In genomic region chr8:104564633-104565456, GRCm38 (mm10) we compare ENCODE assay signal across 8 mouse cellular contexts. TPM values are rescaled to one million over a fixed set of nuclear protein-coding genes. Genes with fewer than 3 reads are reported as not detected.
DNase-seq lines count a peak whose midpoint lies in the region; ATAC-seq lines count a peak whose summit lies in the region.

No protein-coding gene starts in this region.

- no peaks in the 10 kb centered on the region for H3K36me3 ChIP-seq in hindbrain, embryonic 16.5 days (ENCODE audit: control insufficient read depth, insufficient read depth, low read length)

- no peaks in the 10 kb centered on the region for H3K9me3 ChIP-seq in hindbrain, embryonic 16.5 days (ENCODE audit: control insufficient read depth, low read length)

- H3K27me3 ChIP-seq in hindbrain, embryonic 16.5 days (replicated peaks; ENCODE audit: control insufficient read depth, insufficient read depth, low read length), result no peaks in the 10 kb centered on the region

- WGBS in hindbrain, embryonic 16.5 days, result 19% methylated on average over 22 of the region's 22 CpGs

- peak; percentile 94 for DNase-seq in ZHBTc4 (ENCODE audit: low read depth, low spot score)
- peak; percentile 62 to 87 for DNase-seq in cerebellum, postnatal 4 days (ENCODE audit: low spot score in 2 of 2)
- DNase-seq in gastrocnemius, adult 18-20 months (ENCODE audit: low spot score), result peak; percentile 89
- DNase-seq in left cerebral cortex, adult 11 months (ENCODE audit: low spot score), result peak; percentile 82
- peak; percentile 81 to 88 for DNase-seq in lung, postnatal 4 days
- peak; percentile 92 for DNase-seq in retina, postnatal 7 days (ENCODE audit: low read depth, low spot score)
- peak; percentile 57 for DNase-seq in urinary bladder, adult 2 months (ENCODE audit: low spot score)

- no peaks in the 10 kb centered on the region for H3K4me1 ChIP-seq in hindbrain, embryonic 16.5 days (ENCODE audit: control insufficient read depth, insufficient read depth, low read depth, low read length)

- peak overlapping the region; percentile 4; the same call in 1 of the 2 replicates for H3K4me2 ChIP-seq in hindbrain, embryonic 16.5 days (ENCODE audit: low read length)

- H3K4me3 ChIP-seq in hindbrain, embryonic 16.5 days (ENCODE audit: low read length), result no peak overlapping the region

- peak; percentile 87 for ATAC-seq in hindbrain, embryonic 16.5 days

- no peak overlapping the region for H3K27ac ChIP-seq in hindbrain, embryonic 16.5 days (ENCODE audit: low read depth, low read length)

- H3K9ac ChIP-seq in hindbrain, embryonic 16.5 days (ENCODE audit: low read depth, low read length), result no peak overlapping the region

RNA-seq across cellular contexts. Expression of gene Pdp2, which starts 26.4 kb away (rescaled TPM):
- 1 to 10 TPM; 2.9 to 3.3 TPM for total RNA-seq in gastrocnemius, adult 18-20 months (2021)
- polyA plus RNA-seq in hindbrain, embryonic 16.5 days (2015; fragmentation: Nextera tagmentation; extraction: Ambion mirVana), result 20.1 and 20.5 TPM in 2 replicates
- 6.1 and 7.2 TPM in 2 replicates for polyA plus RNA-seq in urinary bladder, adult 2 months (2012; rRNA removed)

RNA-seq across cellular contexts. Expression of gene Car7, which starts 30.4 kb away (rescaled TPM):
- total RNA-seq in gastrocnemius, adult 18-20 months (2021), result 1 to 10 TPM in 1 of 2 experiments, under 1 TPM in 1; 0.82 to 1.1 TPM
- 3.5 and 4.9 TPM in 2 replicates for polyA plus RNA-seq in hindbrain, embryonic 16.5 days (2015; fragmentation: Nextera tagmentation; extraction: Ambion mirVana)
- 3.5 and 4.7 TPM in 2 replicates for polyA plus RNA-seq in urinary bladder, adult 2 months (2012; rRNA removed)

RNA-seq across cellular contexts. Expression of gene Nae1, which starts 30.4 kb away (rescaled TPM):
- 10 to 100 TPM; 22.4 to 24.3 TPM for total RNA-seq in gastrocnemius, adult 18-20 months (2021)
- 104 and 108 TPM in 2 replicates for polyA plus RNA-seq in hindbrain, embryonic 16.5 days (2015; fragmentation: Nextera tagmentation; extraction: Ambion mirVana)
- polyA plus RNA-seq in urinary bladder, adult 2 months (2012; rRNA removed), result 56.2 and 71.4 TPM in 2 replicates

RNA-seq across cellular contexts. Expression of gene Terb1, which starts 55.1 kb away (rescaled TPM):
- total RNA-seq in gastrocnemius, adult 18-20 months (2021), result not detected
- 0.70 and 0.90 TPM in 2 replicates for polyA plus RNA-seq in hindbrain, embryonic 16.5 days (2015; fragmentation: Nextera tagmentation; extraction: Ambion mirVana)
- 0.47 and 0.54 TPM in 2 replicates for polyA plus RNA-seq in urinary bladder, adult 2 months (2012; rRNA removed)

RNA-seq across cellular contexts. Expression of gene Cdh16, which starts 59.4 kb away (rescaled TPM):
- under 1 TPM in 1 of 2 experiments, not detected in 1; 0.23 TPM for total RNA-seq in gastrocnemius, adult 18-20 months (2021)
- 0.21 TPM in 1 of 2 replicates, not detected in the other for polyA plus RNA-seq in hindbrain, embryonic 16.5 days (2015; fragmentation: Nextera tagmentation; extraction: Ambion mirVana)
- not detected in 2 replicates for polyA plus RNA-seq in urinary bladder, adult 2 months (2012; rRNA removed)
